Mouse (Mus musculus) ovary, postnatal 10 days (tissue): ENCODE data around the gene Cpeb4.

Experiments
- DNase-seq: peaks from one replicate; pipeline ENCODE4 v3.0.0; 2022; ENCODE audit warnings: low spot score

Cpeb4 gene

DNA sequence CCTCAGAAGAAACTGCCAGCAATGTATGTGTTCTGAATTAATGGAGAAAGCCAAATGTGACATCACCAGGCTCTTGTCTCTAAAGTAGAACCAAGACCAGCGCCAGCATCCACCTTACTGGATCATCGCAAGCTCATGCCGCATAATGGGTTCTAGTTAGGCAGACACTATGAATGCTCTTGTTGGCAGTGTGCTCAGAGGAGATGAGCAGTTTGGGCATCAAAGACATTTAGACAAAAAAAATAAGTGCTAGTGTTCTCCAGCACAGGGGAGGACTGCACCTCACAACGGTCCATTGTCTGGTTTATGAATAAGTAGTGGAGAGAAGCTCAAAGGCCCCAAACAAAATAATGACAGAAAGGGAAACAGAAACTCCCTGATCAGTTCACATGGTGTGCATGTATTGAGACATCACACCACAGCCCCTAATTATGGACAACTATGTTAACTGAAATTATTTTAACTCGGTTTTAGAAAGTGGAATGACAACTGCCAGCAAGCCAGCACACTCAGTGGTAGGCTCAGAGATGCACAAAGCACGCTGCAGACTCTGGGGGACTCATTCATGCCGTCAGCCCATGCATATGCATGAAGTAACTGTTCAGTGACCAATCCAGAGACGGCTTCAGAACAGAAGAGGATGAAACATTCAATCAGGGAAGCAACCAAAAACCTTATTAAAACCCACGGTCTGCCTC lies 25.1 kb upstream of the Cpeb4 start:
- DNase-seq = no peak

DNA sequence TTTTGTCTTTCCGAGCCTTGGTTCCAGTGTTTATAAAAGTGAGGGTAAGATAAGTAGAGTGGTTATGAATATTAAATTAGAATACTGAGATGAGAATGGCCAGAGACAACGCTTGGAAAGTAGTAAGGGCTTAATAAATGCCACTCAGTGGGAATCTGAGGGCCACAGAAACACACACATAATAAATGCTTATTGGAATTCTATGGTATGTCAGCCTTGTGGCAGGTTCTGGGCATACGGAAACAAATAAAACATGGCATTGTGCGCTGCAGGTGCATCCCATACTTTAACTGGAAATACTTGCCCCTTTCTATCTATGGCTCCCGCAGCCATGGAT lies 24.6 kb upstream of the Cpeb4 start:
- no peak for DNase-seq

DNA sequence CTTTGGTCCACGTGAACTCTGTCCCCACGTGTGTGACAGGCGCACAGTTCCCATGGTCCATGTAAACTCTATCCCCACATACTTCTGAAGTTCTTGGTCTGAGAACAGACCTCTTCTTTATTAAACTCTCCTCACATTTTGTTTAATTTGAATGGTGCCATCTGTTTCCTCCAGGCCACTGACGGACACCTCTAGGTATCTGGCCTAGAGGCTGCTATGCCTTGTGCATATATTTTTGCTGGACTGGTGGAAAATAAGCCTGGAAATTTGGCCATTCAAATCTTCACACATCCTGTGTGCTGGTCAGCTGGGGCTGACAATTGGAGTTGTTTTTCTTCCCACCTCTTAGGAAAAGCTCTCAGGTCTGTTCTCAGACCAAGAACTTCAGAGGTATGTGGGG lies 23.3 kb upstream of the Cpeb4 start:
- no peak for DNase-seq

GRCm38 (mm10) chr11:31850156-31850775 lies 21.7 kb upstream of the Cpeb4 start:
- DNase-seq = no peak

DNA sequence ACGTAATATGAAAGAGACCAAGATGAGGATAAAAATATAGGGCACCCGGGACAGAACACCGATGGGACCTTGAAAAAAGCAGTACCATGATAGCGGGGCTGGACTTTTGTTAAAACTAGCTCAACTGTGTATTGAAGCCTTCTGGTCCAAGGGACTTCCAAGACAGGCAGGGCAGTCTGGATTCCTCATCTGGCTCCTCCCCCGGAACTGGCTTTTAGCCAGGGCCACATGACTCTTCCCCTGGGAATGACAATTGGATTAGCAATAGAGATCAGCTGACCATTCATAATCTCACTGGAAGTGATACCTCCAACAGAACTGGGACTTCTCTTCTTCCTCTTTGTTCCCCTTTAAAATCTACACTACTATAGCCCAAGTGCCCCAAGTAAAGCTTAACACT lies 21.0 kb upstream of the Cpeb4 start:
- no peak for DNase-seq

DNA sequence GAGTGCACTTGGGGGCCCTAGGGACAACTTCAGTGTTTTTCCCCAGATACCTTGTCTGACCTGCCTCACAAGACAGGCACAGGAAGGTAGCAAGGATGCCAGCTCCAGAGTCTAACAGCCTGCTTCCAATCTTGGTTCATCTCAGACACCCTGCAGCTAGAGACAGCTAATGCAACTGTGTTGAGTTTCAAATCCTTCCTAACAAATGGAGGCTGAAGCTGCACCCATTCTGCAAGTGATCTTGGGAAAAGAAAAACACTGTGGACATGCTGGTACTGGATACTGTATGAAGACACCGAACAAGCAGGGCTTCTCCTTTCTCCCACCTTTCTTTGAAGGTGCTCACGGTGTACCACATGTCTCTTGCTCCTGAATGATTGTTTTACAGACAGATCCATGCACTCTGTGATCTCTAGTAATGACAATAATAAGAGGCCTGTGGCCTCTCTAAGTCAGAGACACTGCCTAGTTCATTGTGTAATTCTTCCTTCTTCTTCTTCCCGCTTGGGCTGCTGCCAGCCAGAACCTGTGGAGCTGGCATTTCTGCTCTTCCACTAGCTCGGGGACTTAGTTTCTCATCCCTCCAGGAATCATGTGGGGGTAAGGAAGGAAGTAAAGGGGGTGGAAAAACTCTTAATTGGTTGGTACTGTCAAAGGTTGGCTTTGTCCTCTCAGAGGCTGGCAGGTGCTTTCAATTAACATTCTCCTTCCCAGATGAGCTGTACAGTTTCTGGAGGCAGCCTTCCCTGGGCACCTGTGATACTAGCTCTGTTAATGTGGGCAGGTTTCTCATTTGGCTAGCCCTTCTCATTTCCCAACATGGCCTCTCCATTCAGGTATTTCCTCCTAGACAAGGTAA lies 20.1 kb upstream of the Cpeb4 start:
- no peak for DNase-seq

- no peak for DNase-seq
These were observed 17.1 kb upstream of the Cpeb4 start for GRCm38 (mm10) chr11:31854955-31855354.

- no peak for DNase-seq
These were observed 14.5 kb upstream of the Cpeb4 start for GRCm38 (mm10) chr11:31857479-31857878.

DNA sequence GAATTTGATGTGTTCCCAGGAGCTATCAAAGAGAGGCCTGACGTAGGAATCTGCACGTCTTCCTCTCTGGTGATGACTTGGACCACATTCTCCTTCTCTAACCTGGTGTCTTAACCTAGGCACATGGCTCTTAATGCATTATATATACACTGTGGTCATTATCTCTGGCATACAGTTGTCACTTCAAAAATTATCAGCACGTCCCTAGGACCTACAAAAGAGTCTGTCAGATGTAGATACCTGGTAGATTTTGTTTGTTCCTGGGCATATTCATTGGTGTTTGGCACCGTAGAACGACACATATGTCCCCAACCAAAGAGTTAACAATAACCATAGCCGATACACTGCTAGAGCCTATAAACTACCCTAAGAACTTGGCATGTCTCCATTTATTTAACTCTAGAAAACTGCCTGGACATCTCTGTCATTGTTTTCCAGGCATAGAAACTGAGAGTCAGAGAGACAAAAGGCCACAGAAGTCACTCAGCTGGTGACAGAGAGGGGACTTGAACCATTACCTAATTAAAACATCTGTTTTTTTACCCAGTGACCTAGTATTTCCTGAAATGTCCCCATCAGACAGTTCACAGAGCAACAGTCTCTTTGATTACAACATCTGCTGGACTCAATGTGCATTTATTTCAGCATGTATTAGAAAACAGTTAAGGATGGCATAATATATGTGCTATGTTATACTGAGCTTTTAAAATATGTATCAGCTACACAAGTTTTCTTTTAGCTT lies 10.7 kb upstream of the Cpeb4 start:
- DNase-seq = no peak

GRCm38 (mm10) chr11:31867976-31868375 lies 4.0 kb upstream of the Cpeb4 start:
- no peak for DNase-seq

GRCm38 (mm10) chr11:31870285-31871010 lies 1.6 kb upstream of the Cpeb4 start:
- peak; percentile 83 for DNase-seq

DNA sequence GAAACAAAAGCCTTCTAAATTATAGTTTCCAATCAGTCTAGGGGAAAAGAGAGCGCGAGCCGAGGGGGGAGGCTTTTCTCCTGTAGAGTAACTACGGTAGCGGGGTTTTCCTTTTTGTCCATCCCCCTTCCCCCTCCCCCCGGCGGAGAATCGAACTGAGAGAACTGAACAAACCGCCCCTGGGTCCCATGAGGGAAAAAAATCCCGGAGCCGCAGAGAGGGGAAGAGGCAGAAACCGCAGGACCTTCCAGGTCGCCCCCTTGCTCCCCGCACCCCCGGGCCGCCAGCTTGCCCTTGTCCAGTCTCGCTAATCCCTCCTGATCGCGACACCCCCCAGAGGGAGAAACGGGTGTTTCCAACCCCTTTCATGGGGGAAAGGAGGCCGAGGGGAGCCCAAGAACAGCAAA lies 873 bp upstream of the Cpeb4 start:
- no peak for DNase-seq

DNA sequence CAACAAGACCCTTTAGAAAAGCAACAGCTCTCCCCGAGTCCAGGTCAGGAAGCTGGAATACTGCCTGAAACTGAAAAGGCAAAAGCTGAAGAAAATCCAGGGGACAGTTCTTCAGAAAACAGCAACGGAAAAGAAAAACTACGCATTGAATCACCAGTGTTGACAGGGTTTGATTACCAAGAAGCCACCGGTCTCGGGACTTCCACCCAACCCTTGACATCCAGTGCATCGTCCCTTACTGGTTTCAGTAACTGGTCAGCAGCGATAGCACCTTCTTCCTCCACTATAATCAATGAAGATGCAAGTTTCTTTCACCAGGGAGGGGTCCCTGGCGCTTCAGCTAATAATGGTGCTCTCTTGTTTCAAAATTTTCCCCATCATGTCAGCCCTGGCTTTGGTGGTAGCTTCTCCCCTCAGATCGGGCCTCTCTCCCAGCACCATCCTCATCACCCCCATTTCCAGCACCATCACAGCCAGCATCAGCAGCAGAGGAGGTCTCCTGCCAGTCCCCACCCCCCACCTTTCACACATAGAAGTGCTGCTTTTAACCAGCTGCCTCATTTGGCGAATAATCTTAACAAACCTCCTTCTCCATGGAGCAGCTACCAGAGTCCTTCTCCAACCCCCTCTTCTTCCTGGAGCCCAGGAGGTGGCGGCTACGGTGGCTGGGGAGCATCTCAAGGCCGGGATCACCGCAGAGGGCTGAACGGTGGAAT lies 693 bp downstream of the Cpeb4 start:
- no peak for DNase-seq

GRCm38 (mm10) chr11:31874071-31874470 lies 2.1 kb downstream of the Cpeb4 start:
- no peak for DNase-seq

DNA sequence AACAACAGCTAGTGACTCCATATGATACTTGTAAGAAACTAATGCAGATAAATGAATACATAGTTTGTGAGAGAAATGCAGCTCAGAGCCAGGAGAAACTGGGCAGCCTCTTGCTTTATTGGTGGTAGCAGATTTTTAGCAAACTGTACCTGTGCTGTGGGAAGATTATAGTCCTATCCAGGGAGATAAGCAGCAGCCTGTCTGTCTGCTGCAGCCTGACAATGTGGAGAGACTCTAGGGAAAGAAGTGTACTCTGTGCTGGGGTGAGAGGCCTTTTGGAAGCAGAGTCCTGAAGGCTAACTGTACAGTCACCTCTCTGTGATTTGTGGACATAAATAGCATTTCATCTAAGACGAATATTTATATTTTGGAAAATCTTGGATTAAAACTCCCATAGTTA lies 11.7 kb downstream of the Cpeb4 start:
- DNase-seq = no peak

- no peak for DNase-seq
These were observed 13.8 kb downstream of the Cpeb4 start for GRCm38 (mm10) chr11:31885765-31886164.

- DNase-seq = no peak
These were observed 16.2 kb downstream of the Cpeb4 start for GRCm38 (mm10) chr11:31888229-31888628.

- no peak for DNase-seq
These were observed 20.1 kb downstream of the Cpeb4 start for GRCm38 (mm10) chr11:31892152-31892551.

GRCm38 (mm10) chr11:31893639-31894038 lies 21.6 kb downstream of the Cpeb4 start:
- DNase-seq = no peak

GRCm38 (mm10) chr11:31896065-31896792 lies 24.2 kb downstream of the Cpeb4 start:
- no peak for DNase-seq
